ENCODE assay signal across 38 mouse cellular contexts in genomic region chr5:143339603-143340002, GRCm38 (mm10). TPM values are rescaled to one million over a fixed set of nuclear protein-coding genes. Genes with fewer than 3 reads are reported as not detected.
"Had no signal": no experiment of that assay in that cellular context is flagged by ENCODE, and none has a peak within 500 bp of the region (broad histone marks: within the 10 kb centered on the region; RNA-seq: fewer than 3 reads in every experiment).

No protein-coding gene starts in this region.

- H3K4me1 ChIP-seq: heart, embryonic 12.5 days; heart, embryonic 13.5 days; heart, embryonic 15.5 days; hindbrain, embryonic 10.5 days; hindbrain, embryonic 12.5 days; hindbrain, embryonic 13.5 days; hindbrain, embryonic 15.5 days; intestine, embryonic 15.5 days; kidney, embryonic 15.5 days had no signal

- H3K27me3 ChIP-seq: hindbrain, embryonic 15.5 days; intestine, embryonic 15.5 days; kidney, embryonic 15.5 days had no signal

- H3K9ac ChIP-seq: heart, embryonic 12.5 days; heart, embryonic 13.5 days; heart, embryonic 15.5 days; hindbrain, embryonic 12.5 days; hindbrain, embryonic 13.5 days; hindbrain, embryonic 14.5 days; hindbrain, embryonic 15.5 days; intestine, embryonic 15.5 days; kidney, embryonic 15.5 days had no signal

- DNase-seq: heart, postnatal 10 days; heart, postnatal 14 days; heart, postnatal 36 days; heart, postnatal 4 days; kidney, adult 11 months; kidney, adult 18-20 months; kidney, adult 2 months; kidney, adult 8-10 months; kidney, adult 9 months; kidney, postnatal 10 days; kidney, postnatal 14 days; kidney, postnatal 25 days; kidney, postnatal 4 days; layer of hippocampus, adult 9-11 months; layer of hippocampus, postnatal 36 days had no signal

- H3K9me3 ChIP-seq: heart, embryonic 12.5 days; heart, embryonic 13.5 days; heart, embryonic 15.5 days; hindbrain, embryonic 10.5 days; hindbrain, embryonic 12.5 days; hindbrain, embryonic 15.5 days; intestine, embryonic 15.5 days; kidney, embryonic 15.5 days had no signal

- H3K4me2 ChIP-seq: heart, embryonic 12.5 days; heart, embryonic 13.5 days; heart, embryonic 15.5 days; hindbrain, embryonic 12.5 days; hindbrain, embryonic 13.5 days; hindbrain, embryonic 14.5 days; hindbrain, embryonic 15.5 days; intestine, embryonic 15.5 days; kidney, embryonic 15.5 days had no signal

- H3K27ac ChIP-seq: heart, embryonic 13.5 days; heart, embryonic 15.5 days; hindbrain, embryonic 10.5 days; hindbrain, embryonic 12.5 days; hindbrain, embryonic 13.5 days; hindbrain, embryonic 14.5 days; hindbrain, embryonic 15.5 days; hindbrain, postnatal 0 days; intestine, embryonic 15.5 days; kidney, embryonic 15.5 days; kidney, postnatal 0 days; layer of hippocampus, adult 2 months; left cerebral cortex, adult 2 months had no signal

- ATAC-seq: hindbrain, embryonic 16.5 days; hindbrain, postnatal 0 days; inflammation-experienced regulatory T-cells, adult 6 months; intestine, embryonic 15.5 days; intestine, embryonic 16.5 days; intestine, postnatal 0 days had no signal

- H3K36me3 ChIP-seq: heart, embryonic 12.5 days; heart, embryonic 13.5 days; heart, embryonic 15.5 days; hindbrain, embryonic 10.5 days; hindbrain, embryonic 12.5 days; hindbrain, embryonic 13.5 days; hindbrain, embryonic 15.5 days; intestine, embryonic 15.5 days; kidney, embryonic 15.5 days had no signal

- H3K4me3 ChIP-seq: heart, embryonic 12.5 days; heart, embryonic 13.5 days; heart, embryonic 15.5 days; hindbrain, embryonic 10.5 days; hindbrain, embryonic 12.5 days; hindbrain, embryonic 13.5 days; hindbrain, embryonic 15.5 days; intestine, embryonic 15.5 days; kidney, embryonic 15.5 days; layer of hippocampus, adult 2 months; left cerebral cortex, adult 2 months had no signal

RNA-seq across cellular contexts. Expression of gene Grid2ip, which starts 17.5 kb away (rescaled TPM):
- polyA plus RNA-seq: heart, embryonic 13.5 days; heart, embryonic 15.5 days; heart, postnatal 0 days; inflammation-experienced regulatory T-cells, adult 6 months had no signal

RNA-seq across cellular contexts. Expression of gene Zfp853, which starts 46.2 kb away (rescaled TPM):
- polyA plus RNA-seq: heart, embryonic 12.5 days; heart, embryonic 14.5 days; heart, embryonic 15.5 days; heart, embryonic 16.5 days; hindbrain, embryonic 10.5 days; hindbrain, embryonic 11.5 days; hindbrain, embryonic 12.5 days; hindbrain, embryonic 13.5 days; inflammation-experienced regulatory T-cells, adult 6 months; intestine, embryonic 14.5 days; intestine, embryonic 16.5 days; intestine, postnatal 0 days had no signal
